Mouse (Mus musculus) olfactory bulb, adult 2 months (tissue): ENCODE measurements around the gene Vstm2l. TPM values are rescaled to one million over a fixed set of nuclear protein-coding genes. Genes with fewer than 3 reads are reported as not detected.
A peak's percentile ranks its signal among the peaks of the same experiment; 100 is the strongest.

Source experiments
- H3K27ac ChIP-seq: fragments of 200-500 bp; 2 replicates; pipeline ENCODE4 v1.5.1; 2012; ENCODE audit warnings: low read depth, low read length; ENCODE audit not compliant: insufficient read depth
- H3K4me1 ChIP-seq: fragments of 200-500 bp; 2 replicates; pipeline ENCODE4 v1.6.1; 2012; ENCODE audit warnings: low read length; ENCODE audit not compliant: control insufficient read depth, insufficient read depth
- H3K4me3 ChIP-seq: fragments of 200-500 bp; 2 replicates; pipeline ENCODE4 v1.5.1; 2012; ENCODE audit warnings: mild to moderate bottlenecking, low read depth, low read length, moderate library complexity; ENCODE audit not compliant: insufficient read depth
- CTCF ChIP-seq: fragments of 200-500 bp; IDR thresholded peaks from 2 replicates; pipeline ENCODE4 v1.5.1; 2012; ENCODE audit warnings: low read depth, mild to moderate bottlenecking, low read length, moderate library complexity; ENCODE audit not compliant: insufficient read depth
- POLR2A ChIP-seq: fragments of 200-500 bp; IDR thresholded peaks from 2 replicates; pipeline ENCODE4 v1.6.1; 2012; ENCODE audit warnings: mild to moderate bottlenecking, low read depth, low read length, moderate library complexity; ENCODE audit not compliant: insufficient read depth
- WGBS: fragments of 180-500 bp; shearing (Covaris S2); methylation state at CpG from one replicate; pipeline ENCODE4 v1.1.7; 2018; 5-methylcytosine and 5-hydroxymethylcytosine counted together
- polyA plus RNA-seq: library from polyadenylated mRNA; stranded (reverse); fragments of >200 nt; gene quantifications from 2 replicates; pipeline ENCODE4 v1.2.4, GENCODE M21; 2012; ENCODE audit warnings: low replicate concordance; ENCODE audit not compliant: missing spikeins, insufficient read depth, insufficient read length

The Vstm2l gene
- polyA plus RNA-seq, 1 experiment: not detected

GRCm38 (mm10) chr2:157887275-157888025, 27.0 kb upstream of the Vstm2l start:
- H3K27ac ChIP-seq: no peak overlapping the region
- H3K4me3 ChIP-seq: no peak overlapping the region
- WGBS: 71% methylated on average over 10 of the region's 10 CpGs
- peaks cover 9% of the 10 kb centered on the region for H3K4me1 ChIP-seq
- TF ChIP-seq POLR2A: no peak
- TF ChIP-seq CTCF: no peak

- no peak overlapping the region for H3K27ac ChIP-seq
- no peak overlapping the region for H3K4me3 ChIP-seq
- 53% methylated on average over 6 of the region's 6 CpGs for WGBS
- TF ChIP-seq POLR2A (no peak), CTCF (no peak)
- peaks cover 5% of the 10 kb centered on the region for H3K4me1 ChIP-seq
These were observed 23.3 kb upstream of the Vstm2l start for GRCm38 (mm10) chr2:157891166-157891565.

GRCm38 (mm10) chr2:157897131-157897530, 17.3 kb upstream of the Vstm2l start:
- Histone ChIP-seq H3K27ac (no peak overlapping the region), H3K4me1 (0 out of 2 replicates have a peak, but pooled peaks cover 5% of the 10 kb centered on the region), H3K4me3 (no peak overlapping the region)
- TF ChIP-seq CTCF (no peak), POLR2A (no peak)
- 80% methylated on average over 4 of the region's 4 CpGs for WGBS

GRCm38 (mm10) chr2:157913204-157913636, 1.2 kb upstream of the Vstm2l start:
- peaks cover 31% of the 10 kb centered on the region for H3K4me1 ChIP-seq
- WGBS: 6% methylated on average over 16 of the region's 16 CpGs
- no peak overlapping the region for H3K27ac ChIP-seq
- TF ChIP-seq POLR2A (no peak), CTCF (no peak)
- peak overlapping the region; percentile 13 for H3K4me3 ChIP-seq

- 6% methylated on average over 4 of the region's 4 CpGs for WGBS
- no peak for TF ChIP-seq CTCF
- TF ChIP-seq POLR2A: no peak
- Histone ChIP-seq H3K4me3 (peak overlapping the region; percentile 76), H3K27ac (no peak overlapping the region), H3K4me1 (peaks cover 35% of the 10 kb centered on the region)
These were observed 748 bp upstream of the Vstm2l start for GRCm38 (mm10) chr2:157913705-157914104.

GRCm38 (mm10) chr2:157914889-157915517, 550 bp downstream of the Vstm2l start:
- H3K4me1 ChIP-seq: peaks cover 40% of the 10 kb centered on the region
- WGBS: 15% methylated on average over 38 of the region's 43 CpGs
- peak overlapping the region; percentile 76 for H3K4me3 ChIP-seq
- H3K27ac ChIP-seq: no peak overlapping the region
- TF ChIP-seq CTCF (peak; percentile 25; the same call in 1 of the 2 replicates), POLR2A (no peak)

GRCm38 (mm10) chr2:157918529-157918928, 4.1 kb downstream of the Vstm2l start:
- Histone ChIP-seq H3K4me1 (peaks cover 61% of the 10 kb centered on the region), H3K4me3 (no peak overlapping the region), H3K27ac (no peak overlapping the region)
- TF ChIP-seq POLR2A (no peak), CTCF (no peak)
- 25% methylated on average over 10 of the region's 10 CpGs for WGBS

- Histone ChIP-seq H3K27ac (no peak overlapping the region), H3K4me1 (peaks cover 65% of the 10 kb centered on the region), H3K4me3 (no peak overlapping the region)
- WGBS: 26% methylated on average over 7 of the region's 7 CpGs
- no peak for TF ChIP-seq CTCF
- no peak for TF ChIP-seq POLR2A
These were observed 7.1 kb downstream of the Vstm2l start for GRCm38 (mm10) chr2:157921551-157921950.

- peaks cover 64% of the 10 kb centered on the region for H3K4me1 ChIP-seq
- H3K27ac ChIP-seq: no peak overlapping the region
- 34% methylated on average over 7 of the region's 7 CpGs for WGBS
- no peak for TF ChIP-seq POLR2A
- no peak for TF ChIP-seq CTCF
- H3K4me3 ChIP-seq: no peak overlapping the region
These were observed 9.0 kb downstream of the Vstm2l start for GRCm38 (mm10) chr2:157923406-157923805.

GRCm38 (mm10) chr2:157924504-157924903, 10.1 kb downstream of the Vstm2l start:
- 44% methylated on average over 5 of the region's 5 CpGs for WGBS
- TF ChIP-seq CTCF (no peak), POLR2A (no peak)
- H3K27ac ChIP-seq: no peak overlapping the region
- no peak overlapping the region for H3K4me3 ChIP-seq
- peaks cover 67% of the 10 kb centered on the region for H3K4me1 ChIP-seq
